Mouse (Mus musculus): Measurements from ENCODE around the gene A630076J17Rik.

GRCm38 (mm10) chr3:107230527-107230926 lies at the start of gene A630076J17Rik:
- TF ChIP-seq POLR2A (IDR thresholded peaks at IDR 0.05; ENCODE audit: insufficient read depth, low read length) (no peak), EP300 (IDR thresholded peaks at IDR 0.05; ENCODE audit: insufficient read depth, low read depth, low read length) (no peak)
